Mouse (Mus musculus): ENCODE measurements around the gene Phldb2.

DNA sequence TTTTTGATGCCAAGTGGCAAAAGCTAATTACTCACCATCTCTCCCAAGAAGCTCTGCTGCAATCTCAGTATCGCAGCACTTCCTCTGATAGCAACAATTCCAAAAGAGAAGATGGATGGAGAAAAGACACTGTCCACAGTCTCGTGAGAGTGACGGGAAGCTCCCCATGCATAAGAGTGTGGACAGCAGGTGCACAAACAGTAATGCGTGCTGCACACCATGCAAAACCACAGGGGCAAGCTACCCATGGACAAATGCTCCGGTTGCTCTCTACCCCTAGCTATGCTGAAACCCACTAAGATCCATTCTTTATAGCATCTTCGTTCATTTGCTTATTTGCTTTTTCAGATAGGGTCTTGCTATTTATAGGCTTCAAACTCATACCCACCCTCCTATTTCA is 182.5 kb downstream of the Phldb2 start:
- no peak for TF ChIP-seq CTCF (IDR thresholded peaks at IDR 0.05; ENCODE audit: low read depth)
- TF ChIP-seq EP300 (IDR thresholded peaks at IDR 0.05; ENCODE audit: low read depth), result no peak

All from liver, postnatal 0 days (tissue).